Mouse (Mus musculus): ENCODE results near the gene Flt3. TPM values are rescaled to one million over a fixed set of nuclear protein-coding genes. Genes with fewer than 3 reads are reported as not detected.

Flt3 gene
- total and polyA plus RNA-seq, 3 experiments: 0.01 TPM; not detected in 2

GRCm38 (mm10) chr5:147442741-147443140 is 42.5 kb upstream of the Flt3 start:
- peak overlapping the region; percentile 86 for H3K27ac ChIP-seq (ENCODE audit: control insufficient read depth, low read depth, low read length)
- no peaks in the 10 kb centered on the region for H3K27me3 ChIP-seq (ENCODE audit: control insufficient read depth in 1 of 2, insufficient read depth in 2 of 2, low read length in 2 of 2)
- DNase-seq (ENCODE audit: low read depth, low spot score): no peak
- no peak for TF ChIP-seq MAX (IDR thresholded peaks at IDR 0.05; ENCODE audit: low read length)
- 0 out of 2 replicates have a peak, but pooled peaks have one; percentile 8 for TF ChIP-seq POLR2AphosphoS2 (IDR thresholded peaks at IDR 0.05; ENCODE audit: low read length)
- H3K4me3 ChIP-seq (ENCODE audit: control insufficient read depth in 1 of 2, insufficient read depth in 1 of 2, low read depth in 2 of 2, low read length in 2 of 2): no peak overlapping the region
- no peaks in the 10 kb centered on the region for H3K9me3 ChIP-seq (replicated peaks; ENCODE audit: insufficient read depth, low read length)
- peaks cover 67% of the 10 kb centered on the region for H3K79me2 ChIP-seq (ENCODE audit: control insufficient read depth, insufficient read depth, low read length, poor library complexity)
- H3K4me1 ChIP-seq (ENCODE audit: control insufficient read depth in 1 of 2, insufficient read depth in 2 of 2, low read length in 2 of 2): peaks cover 44 to 65% of the 10 kb centered on the region in 2 experiments
- H3K36me3 ChIP-seq (ENCODE audit: control insufficient read depth in 1 of 2, insufficient read depth in 2 of 2, low read length in 2 of 2): peaks cover 33 to 76% of the 10 kb centered on the region in 2 experiments
- no peak overlapping the region for H3K9ac ChIP-seq (ENCODE audit: control insufficient read depth, low read depth, low read length, poor library complexity, severe bottlenecking)

DNA sequence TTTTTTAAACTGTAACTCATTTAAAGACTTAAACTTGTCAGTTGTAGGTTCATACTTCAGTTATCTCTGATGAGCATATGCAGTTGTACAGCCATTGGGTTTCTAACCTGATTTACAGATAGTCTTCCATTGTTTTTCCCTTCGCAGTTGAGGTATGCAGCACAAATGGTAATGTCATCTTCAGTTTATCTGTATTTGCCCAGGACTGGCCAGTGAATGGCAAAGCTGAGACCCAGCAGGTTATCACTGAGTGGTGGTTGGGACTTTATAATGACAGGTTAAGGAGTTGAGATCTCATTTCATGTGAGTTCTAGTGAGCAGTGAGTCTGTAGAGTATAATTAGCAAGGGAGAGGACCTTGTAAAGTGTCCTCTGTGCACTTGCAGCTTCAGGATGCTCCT is 41.7 kb upstream of the Flt3 start:
- Histone ChIP-seq H3K27ac (ENCODE audit: control insufficient read depth, low read depth, low read length) (peak overlapping the region; percentile 86), H3K27me3 (ENCODE audit: control insufficient read depth in 1 of 2, insufficient read depth in 2 of 2, low read length in 2 of 2) (no peaks in the 10 kb centered on the region), H3K36me3 (ENCODE audit: control insufficient read depth in 1 of 2, insufficient read depth in 2 of 2, low read length in 2 of 2) (peaks cover 28 to 78% of the 10 kb centered on the region in 2 experiments), H3K79me2 (ENCODE audit: control insufficient read depth, insufficient read depth, low read length, poor library complexity) (peaks cover 69% of the 10 kb centered on the region), H3K4me3 (ENCODE audit: control insufficient read depth in 1 of 2, insufficient read depth in 1 of 2, low read depth in 2 of 2, low read length in 2 of 2) (no peak overlapping the region), H3K9me3 (replicated peaks; ENCODE audit: insufficient read depth, low read length) (no peaks in the 10 kb centered on the region), H3K9ac (ENCODE audit: control insufficient read depth, low read depth, low read length, poor library complexity, severe bottlenecking) (peak overlapping the region; percentile 41; the same call in 1 of the 2 replicates), H3K4me1 (ENCODE audit: control insufficient read depth in 1 of 2, insufficient read depth in 2 of 2, low read length in 2 of 2) (peaks cover 44 to 64% of the 10 kb centered on the region in 2 experiments)
- DNase-seq (ENCODE audit: low read depth, low spot score): peak; percentile 92
- TF ChIP-seq RAD21 (IDR thresholded peaks at IDR 0.05; ENCODE audit: low read depth, low read length) (no peak), CHD2 (IDR thresholded peaks at IDR 0.05; ENCODE audit: low read length) (peak; percentile 23; the same call in 1 of the 2 replicates), CHD1 (IDR thresholded peaks at IDR 0.05; ENCODE audit: low read depth, low read length) (no peak; the same call in 1 of the 2 replicates), ZMIZ1 (IDR thresholded peaks at IDR 0.05; ENCODE audit: low read depth, low read length) (peak; percentile 64; the same call in 1 of the 2 replicates), MAZ (IDR thresholded peaks at IDR 0.05; ENCODE audit: low read depth, low read length) (0 out of 2 replicates have a peak, but pooled peaks have one; percentile 65), SIN3A (IDR thresholded peaks at IDR 0.05; ENCODE audit: low read length) (peak; percentile 87), HCFC1 (IDR thresholded peaks at IDR 0.05; ENCODE audit: low read depth, low read length) (no peak), EP300 (IDR thresholded peaks at IDR 0.05; ENCODE audit: low read depth in 1 of 2, low read length in 2 of 2) (peak; percentile 96), RCOR1 (IDR thresholded peaks at IDR 0.05; ENCODE audit: low read depth, low read length) (peak; percentile 90), MYC (IDR thresholded peaks at IDR 0.05; ENCODE audit: low read depth, low read length) (peak; percentile 58), E2F4 (IDR thresholded peaks at IDR 0.05; ENCODE audit: borderline replicate concordance, low read depth, low read length) (no peak), NELFE (IDR thresholded peaks at IDR 0.05; ENCODE audit: low read depth, low read length) (peak; percentile 41; the same call in 1 of the 2 replicates), POLR2A (IDR thresholded peaks at IDR 0.05; ENCODE audit: control insufficient read depth in 1 of 2, insufficient read depth in 1 of 2, low read depth in 1 of 2, low read length in 2 of 2, poor library complexity in 1 of 2) (0 out of 4 replicates have a peak, but pooled peaks of 1 of the 2 experiments have one; percentile 37), MYB (IDR thresholded peaks at IDR 0.05; ENCODE audit: low read depth, low read length) (peak; percentile 92), KAT2A (conservative IDR thresholded peaks at IDR 0.05; ENCODE audit: low read depth, low read length) (no peak), ZNF384 (IDR thresholded peaks at IDR 0.05; ENCODE audit: low read depth, low read length) (peak; percentile 93), TBP (IDR thresholded peaks at IDR 0.05; ENCODE audit: low read depth, low read length) (no peak), GATA1 (IDR thresholded peaks at IDR 0.05; ENCODE audit: low read depth, low read length) (peak; percentile 95), BHLHE40 (IDR thresholded peaks at IDR 0.05; ENCODE audit: borderline replicate concordance, low read depth, low read length) (0 out of 2 replicates have a peak, but pooled peaks have one; percentile 37), ETS1 (IDR thresholded peaks at IDR 0.05; ENCODE audit: low read depth, low read length) (peak; percentile 92), MAX (IDR thresholded peaks at IDR 0.05; ENCODE audit: low read length) (peak; percentile 61), TCF12 (IDR thresholded peaks at IDR 0.05; ENCODE audit: low read depth, low read length) (peak; percentile 95), ELF1 (IDR thresholded peaks at IDR 0.05; ENCODE audit: low read depth, low read length) (no peak), SMC3 (IDR thresholded peaks at IDR 0.05; ENCODE audit: low read depth, low read length) (no peak), TAL1 (IDR thresholded peaks at IDR 0.05; ENCODE audit: low read length) (peak; percentile 96), ZKSCAN1 (IDR thresholded peaks at IDR 0.05; ENCODE audit: low read depth, low read length) (no peak), MXI1 (IDR thresholded peaks at IDR 0.05; ENCODE audit: low read depth, low read length) (peak; percentile 80), JUND (IDR thresholded peaks at IDR 0.05; ENCODE audit: low read depth, low read length) (no peak)

Measured in MEL (cell line).